Mouse (Mus musculus): ENCODE data around the gene Dusp11.
"Not testable (repeated sequence)": the region's sequence is repeated elsewhere in the genome, so short reads cannot be mapped to it uniquely, and the experiment has no call there.

Gene Dusp11

GRCm38 (mm10) chr6:85961101-85962091 is at the start of gene Dusp11:
Gene Dusp11, minus strand, starts transcription at chr6:85961667.
- peak; percentile 96 for DNase-seq

GRCm38 (mm10) chr6:86009980-86010379 is 48.5 kb upstream of the Dusp11 start:
- DNase-seq: peak; percentile 68

GRCm38 (mm10) chr6:86004271-86005148 is 43.0 kb upstream of the Dusp11 start:
- DNase-seq: peak; percentile 86

GRCm38 (mm10) chr6:86003405-86003925 is 42.0 kb upstream of the Dusp11 start:
- DNase-seq: peak; percentile 27

- DNase-seq: not testable (repeated sequence)
Measured at GRCm38 (mm10) chr6:85990774-85991173, 29.3 kb upstream of the Dusp11 start.

- not testable (repeated sequence) for DNase-seq
Measured at GRCm38 (mm10) chr6:85989570-85989969, 28.1 kb upstream of the Dusp11 start.

GRCm38 (mm10) chr6:85984351-85984750 is 22.9 kb upstream of the Dusp11 start:
- DNase-seq: no peak

- not testable (repeated sequence) for DNase-seq
Measured at GRCm38 (mm10) chr6:85978736-85979135, 17.3 kb upstream of the Dusp11 start.

GRCm38 (mm10) chr6:85976242-85976641 is 14.8 kb upstream of the Dusp11 start:
- no peak for DNase-seq

GRCm38 (mm10) chr6:85975761-85976160 is 14.3 kb upstream of the Dusp11 start:
- no peak for DNase-seq

GRCm38 (mm10) chr6:85974941-85975617 is 13.6 kb upstream of the Dusp11 start:
- DNase-seq: no peak

GRCm38 (mm10) chr6:85973336-85973735 is 11.9 kb upstream of the Dusp11 start:
- no peak for DNase-seq

GRCm38 (mm10) chr6:85972699-85973098 is 11.2 kb upstream of the Dusp11 start:
- no peak for DNase-seq

GRCm38 (mm10) chr6:85969889-85970288 is 8.4 kb upstream of the Dusp11 start:
- DNase-seq: no peak

GRCm38 (mm10) chr6:85966686-85967085 is 5.2 kb upstream of the Dusp11 start:
- no peak for DNase-seq

- peak; percentile 25 for DNase-seq
Measured at GRCm38 (mm10) chr6:85966081-85966480, 4.6 kb upstream of the Dusp11 start.

GRCm38 (mm10) chr6:85957581-85957980 is 3.9 kb downstream of the Dusp11 start:
- DNase-seq: peak; percentile 13

- no peak for DNase-seq
Measured at GRCm38 (mm10) chr6:85948549-85948948, 12.9 kb downstream of the Dusp11 start.

- no peak for DNase-seq
Measured at GRCm38 (mm10) chr6:85942469-85942868, 19.0 kb downstream of the Dusp11 start.

- no peak for DNase-seq
Measured at GRCm38 (mm10) chr6:85938701-85939100, 22.8 kb downstream of the Dusp11 start.

- DNase-seq: peak; percentile 93
Measured at GRCm38 (mm10) chr6:85936508-85937465, 24.7 kb downstream of the Dusp11 start.
